Mouse (Mus musculus) adrenal gland, adult 8-10 months (tissue): ENCODE data around the gene Fbxo17. TPM values are rescaled to one million over a fixed set of nuclear protein-coding genes. Genes with fewer than 3 reads are reported as not detected.

Source experiments
- DNase-seq: peaks from one replicate; pipeline ENCODE4 v3.0.0; 2022
- total RNA-seq, 4 experiments: library from RNA; stranded (reverse); gene quantifications; 2 replicates each; pipeline ENCODE4 v1.2.4; 2022

The Fbxo17 gene
- total RNA-seq, 4 experiments from 2014 or later: 4.5 to 9.9 (median 6.9) TPM

GRCm38 (mm10) chr7:28719159-28719558 is 2.6 kb downstream of the Fbxo17 start:
- DNase-seq: no peak

GRCm38 (mm10) chr7:28719650-28720049 is 3.0 kb downstream of the Fbxo17 start:
- DNase-seq: no peak

GRCm38 (mm10) chr7:28720753-28721537 is 4.3 kb downstream of the Fbxo17 start:
- no peak for DNase-seq

- no peak for DNase-seq
These were observed 5.5 kb downstream of the Fbxo17 start for GRCm38 (mm10) chr7:28722079-28722478.

GRCm38 (mm10) chr7:28724613-28725012 is 8.0 kb downstream of the Fbxo17 start:
- DNase-seq: no peak

- DNase-seq: peak; percentile 79
These were observed 10.0 kb downstream of the Fbxo17 start for GRCm38 (mm10) chr7:28726600-28726999.

- DNase-seq: no peak
These were observed 11.2 kb downstream of the Fbxo17 start for GRCm38 (mm10) chr7:28727649-28728340.

- DNase-seq: peak; percentile 79
These were observed 15.9 kb downstream of the Fbxo17 start for GRCm38 (mm10) chr7:28732341-28733142.

GRCm38 (mm10) chr7:28733211-28733610 is 16.6 kb downstream of the Fbxo17 start:
- DNase-seq: no peak

- DNase-seq: no peak
These were observed 19.1 kb downstream of the Fbxo17 start for GRCm38 (mm10) chr7:28735701-28736100.

GRCm38 (mm10) chr7:28739829-28740228 is 23.2 kb downstream of the Fbxo17 start:
- DNase-seq: no peak

- DNase-seq: no peak
These were observed 24.3 kb downstream of the Fbxo17 start for GRCm38 (mm10) chr7:28740949-28741348.

GRCm38 (mm10) chr7:28741368-28741708 is 24.7 kb downstream of the Fbxo17 start:
- no peak for DNase-seq

GRCm38 (mm10) chr7:28741709-28742438 is 25.3 kb downstream of the Fbxo17 start, which contains the start of the genes Mrps12 and Sars2:
Mrps12 (minus strand) TSS chr7:28741820.
Sars2 (plus strand) TSS chr7:28741992.
- DNase-seq: peak; percentile 96

- no peak for DNase-seq
These were observed 33.3 kb downstream of the Fbxo17 start for GRCm38 (mm10) chr7:28749935-28750334.

GRCm38 (mm10) chr7:28756079-28756478 is 39.5 kb downstream of the Fbxo17 start, which contains the start of gene Ccer2:
Ccer2 (plus strand) TSS chr7:28756174.
- DNase-seq: no peak

- DNase-seq: no peak
These were observed 42.0 kb downstream of the Fbxo17 start for GRCm38 (mm10) chr7:28758623-28759022.

- DNase-seq: peak; percentile 52
These were observed 45.3 kb downstream of the Fbxo17 start for GRCm38 (mm10) chr7:28761907-28762306.

GRCm38 (mm10) chr7:28765211-28765610 is 48.6 kb downstream of the Fbxo17 start:
- DNase-seq: no peak

- peak; percentile 99 for DNase-seq
These were observed 49.7 kb downstream of the Fbxo17 start, which contains the start of gene Sirt2 for GRCm38 (mm10) chr7:28766173-28766879. Sirt2 (plus strand) TSS chr7:28766735.

GRCm38 (mm10) chr7:28766910-28767309 is 50.3 kb downstream of the Fbxo17 start:
- no peak for DNase-seq
